Mouse (Mus musculus) G1E (cell line): ENCODE results near the gene Ppp2r5e.

ENCODE experiments used
- CTCF ChIP-seq: IDR thresholded peaks from 2 replicates; pipeline ENCODE4 v1.5.1; 2012; ENCODE audit warnings: low read depth, low read length, inconsistent platforms, mixed read lengths
- GATA1 ChIP-seq: IDR thresholded peaks from 2 replicates; pipeline ENCODE4 v1.6.1; 2012; ENCODE audit warnings: borderline replicate concordance, low read length, inconsistent platforms, mixed read lengths
- GATA2 ChIP-seq: IDR thresholded peaks from 2 replicates; pipeline ENCODE4 v1.6.1; 2012; ENCODE audit warnings: low read depth, low read length, inconsistent platforms, borderline replicate concordance
- POLR2AphosphoS5 ChIP-seq: IDR thresholded peaks from 2 replicates; pipeline ENCODE4 v1.6.1; 2012; ENCODE audit warnings: low read depth, low read length, inconsistent platforms; ENCODE audit not compliant: insufficient replicate concordance
- TAL1 ChIP-seq: conservative IDR thresholded peaks from 2 replicates; pipeline ENCODE4 v1.6.1; 2012; ENCODE audit warnings: low read depth, low read length, inconsistent platforms, mixed read lengths

DNA sequence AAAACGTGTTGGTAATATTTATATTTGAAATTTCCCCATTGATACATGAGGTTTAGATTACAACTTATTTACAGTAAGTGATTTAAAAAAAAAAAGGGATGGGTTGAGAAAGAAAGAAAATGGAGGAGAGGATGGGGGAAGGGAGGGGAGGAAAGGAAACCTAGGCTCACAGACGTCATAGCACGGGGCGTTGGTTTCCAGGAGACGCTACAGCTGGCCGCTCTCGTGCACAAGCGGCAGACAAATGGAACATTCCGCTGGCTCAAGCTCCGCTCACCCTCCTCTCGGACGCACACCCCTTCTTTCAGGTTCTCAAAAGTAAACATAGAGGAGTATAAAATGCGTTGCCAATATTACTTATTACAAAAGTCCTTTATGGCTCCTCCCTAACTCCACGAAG lies 146.0 kb downstream of the Ppp2r5e start:
- TF ChIP-seq TAL1 (no peak), GATA1 (no peak), CTCF (no peak), GATA2 (no peak), POLR2AphosphoS5 (no peak)
